Mouse (Mus musculus): ENCODE data around the gene 3110082J24Rik. TPM values are rescaled to one million over a fixed set of nuclear protein-coding genes. Genes with fewer than 3 reads are reported as not detected.
"Not testable (repeated sequence)": the region's sequence is repeated elsewhere in the genome, so short reads cannot be mapped to it uniquely, and the experiment has no call there.

The 3110082J24Rik gene
- total RNA-seq, 4 experiments from 2014 or later, result not detected

DNA sequence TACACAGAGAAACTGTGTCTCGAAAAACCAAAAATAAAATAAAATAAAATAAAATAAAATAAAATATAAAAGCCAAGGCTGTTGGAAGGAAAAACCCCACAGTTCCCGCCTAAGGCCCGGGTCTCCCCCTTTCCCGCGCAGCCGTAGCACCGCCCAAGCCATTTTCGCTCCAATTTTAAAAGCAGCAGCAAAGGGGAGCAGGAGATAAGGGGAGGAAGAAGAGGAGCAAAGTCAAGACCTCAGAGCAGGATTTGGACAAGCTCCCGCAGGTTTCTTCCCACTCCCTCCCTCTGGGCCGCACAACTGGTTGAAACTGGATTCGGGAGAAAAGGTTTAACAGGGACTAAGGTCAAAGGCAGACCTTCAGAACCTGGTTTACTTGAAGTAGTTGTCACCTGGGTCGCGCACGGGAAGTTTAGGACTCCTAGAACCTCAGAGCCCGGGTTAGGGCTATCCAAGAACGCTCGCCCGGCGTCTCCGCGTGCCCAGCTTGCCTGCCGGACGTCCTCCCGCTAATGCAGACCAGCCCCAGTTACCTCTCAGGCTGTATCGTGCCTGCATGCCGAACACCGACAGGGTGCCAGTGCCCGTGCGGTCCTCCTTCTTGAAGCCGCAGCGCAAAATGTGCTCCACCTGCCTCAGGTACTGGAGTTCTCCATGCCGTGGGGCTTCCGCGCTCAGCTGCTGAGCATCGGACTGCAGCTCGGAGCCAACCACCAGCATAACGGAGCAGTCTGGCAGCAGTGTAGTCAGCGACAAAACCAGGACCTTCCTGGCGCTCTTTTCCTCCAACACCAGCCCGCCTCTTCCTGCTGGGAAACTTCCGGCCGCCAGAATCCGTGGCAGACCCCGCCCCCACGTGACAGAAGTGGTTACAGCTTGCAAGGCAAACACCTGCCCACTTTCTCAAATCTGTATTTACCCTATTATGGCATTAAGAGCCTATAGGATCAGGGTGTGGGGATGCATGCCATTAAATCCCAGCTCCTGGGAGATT lies 32.8 kb downstream of the 3110082J24Rik start, which contains the start of gene Tyms:
Gene Tyms, minus strand, starts transcription at position 793 of the 997 bp plus-strand sequence.
- peak; percentile 41 to 50 for DNase-seq (ENCODE audit: low spot score in 2 of 2)

DNA sequence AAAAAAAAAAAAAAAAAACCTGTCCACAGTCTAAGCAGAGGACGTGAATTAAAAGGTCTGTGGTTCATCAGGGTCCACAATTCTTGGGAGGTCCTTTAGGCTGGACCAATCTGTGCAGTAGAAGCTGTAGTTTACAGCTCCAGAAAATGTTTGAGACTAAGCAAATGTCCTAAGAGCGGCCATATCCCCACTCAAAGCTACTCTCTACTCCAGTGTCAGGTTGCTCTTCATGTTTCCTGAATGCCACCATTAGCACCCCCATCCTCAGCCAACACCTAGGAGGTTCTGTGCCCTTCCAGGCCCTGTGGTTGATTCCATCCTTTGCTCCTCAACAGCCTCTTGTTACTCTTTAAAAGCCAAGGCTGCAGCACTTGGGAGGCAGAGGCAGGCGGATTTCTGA lies 33.5 kb downstream of the 3110082J24Rik start:
- no peak for DNase-seq (ENCODE audit: low spot score in 2 of 2)

DNA sequence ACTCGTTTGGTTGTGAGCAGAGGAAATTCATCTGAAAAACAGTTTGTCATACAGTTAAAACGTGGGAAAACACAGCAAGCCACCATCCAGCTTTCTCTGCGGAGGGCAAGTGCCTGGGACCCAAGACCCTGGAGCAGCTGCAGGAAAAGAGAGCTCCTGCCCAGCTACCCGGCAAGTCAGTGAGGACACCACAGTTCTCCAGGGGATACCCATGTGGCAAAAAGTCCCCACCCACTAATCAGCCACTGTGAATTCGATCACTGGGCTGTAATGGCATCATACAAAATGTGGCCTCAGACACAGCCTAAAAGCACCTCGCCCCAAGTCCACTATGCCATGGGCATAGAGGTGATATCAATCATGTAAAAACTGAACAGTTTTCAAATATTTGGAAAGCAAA lies 34.2 kb downstream of the 3110082J24Rik start:
- DNase-seq (ENCODE audit: low spot score in 2 of 2), result no peak

DNA sequence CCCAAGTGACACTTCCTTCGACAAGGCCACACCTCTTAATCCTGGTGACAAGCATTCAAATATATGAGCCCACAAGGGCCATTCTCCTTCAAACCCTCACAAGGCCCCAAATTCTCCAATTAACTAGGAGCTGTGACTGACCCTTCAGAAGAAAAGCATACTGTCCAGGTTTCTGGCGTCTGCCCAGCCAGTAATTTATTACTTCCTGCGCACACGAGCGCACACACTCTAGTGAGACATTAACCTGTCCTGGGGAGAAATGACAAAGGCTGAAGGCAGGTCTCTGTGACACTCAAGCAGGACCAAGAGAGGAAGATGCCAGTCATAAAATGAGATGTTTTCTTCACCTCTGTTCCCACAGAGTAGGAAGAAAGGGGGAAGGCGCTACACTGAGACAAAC lies 38.2 kb downstream of the 3110082J24Rik start:
- no peak for DNase-seq (ENCODE audit: low spot score in 2 of 2)

DNA sequence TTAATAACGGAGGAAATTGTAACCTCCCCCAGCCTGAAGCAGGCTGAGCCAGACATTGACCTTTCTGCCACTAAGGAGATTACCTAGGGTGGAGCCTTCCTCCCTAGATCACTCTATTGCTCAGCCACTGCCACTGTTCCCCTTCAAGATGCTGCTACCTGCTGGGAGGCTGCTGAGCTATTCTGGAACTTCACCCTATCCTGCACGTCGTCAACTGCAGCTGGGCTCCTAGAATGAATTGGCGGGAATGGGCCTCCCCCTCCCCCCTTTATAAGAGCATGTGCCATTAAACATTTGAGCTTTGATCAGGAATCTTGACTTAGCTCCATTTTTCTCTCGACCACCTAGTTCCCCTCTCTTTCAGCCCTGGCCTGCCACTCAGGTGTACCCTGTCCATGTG lies 46.3 kb downstream of the 3110082J24Rik start:
- DNase-seq (ENCODE audit: low spot score in 2 of 2), result not testable (repeated sequence)

DNA sequence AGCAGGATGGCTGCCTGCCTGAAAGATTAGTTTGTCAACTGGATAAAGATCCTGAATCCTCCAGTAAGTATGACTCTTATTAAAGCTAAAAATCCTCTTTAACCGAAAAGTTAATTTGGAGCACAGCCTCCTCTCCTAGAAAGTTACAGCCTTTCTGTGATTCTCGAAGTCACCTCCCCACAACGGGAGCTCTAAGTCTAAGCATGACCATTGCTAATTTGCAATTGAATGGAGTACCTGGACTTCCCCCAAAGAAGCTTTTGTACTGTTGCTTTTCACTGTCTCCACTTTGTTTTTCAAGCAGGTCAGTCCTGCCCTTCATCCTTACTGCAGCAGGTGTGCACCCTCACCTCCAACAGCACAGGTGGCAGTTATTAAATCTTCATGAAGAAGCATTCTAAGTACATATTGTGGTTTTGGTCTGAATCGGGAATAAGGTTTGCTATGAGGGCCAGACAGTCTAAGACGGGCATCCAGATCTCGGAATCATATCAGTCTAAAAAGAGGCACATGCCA lies 47.6 kb downstream of the 3110082J24Rik start:
- DNase-seq (ENCODE audit: low spot score in 2 of 2), result no peak

Other genes starting within 250 kb of the 3110082J24Rik start
- not detected for gene Il6, start 93.0 kb downstream of the 3110082J24Rik start, total RNA-seq (2022)
- 1 to 10 TPM in 1 of 4 experiments, under 1 TPM in 3; 0.51 to 1.0 (median 0.71) TPM for gene Tyms, start 32.5 kb downstream of the 3110082J24Rik start, total RNA-seq (2022)
- not detected for gene Garem2, start 925 bp downstream of the 3110082J24Rik start, total RNA-seq (2022)
- 100 to 1,000 TPM; 282 to 349 (median 303) TPM for gene Hadha, start 49.1 kb upstream of the 3110082J24Rik start, total RNA-seq (2022)
- gene Hadhb, start 49.2 kb upstream of the 3110082J24Rik start, total RNA-seq (2022), result 100 to 1,000 TPM; 363 to 499 (median 389) TPM
- gene Adgrf3, start 99.6 kb upstream of the 3110082J24Rik start, total RNA-seq (2022), result not detected
- 10 to 100 TPM in 1 of 4 experiments, 1 to 10 TPM in 3; 7.4 to 10.8 (median 8.6) TPM for gene Selenoi, start 126.5 kb upstream of the 3110082J24Rik start, total RNA-seq (2022)
- gene Drc1, start 175.3 kb upstream of the 3110082J24Rik start, total RNA-seq (2022), result not detected

Data from gastrocnemius, adult 8-10 months (tissue).